Mouse (Mus musculus) lung, postnatal 0 days (tissue): ENCODE data around the gene Lrrc7. TPM values are rescaled to one million over a fixed set of nuclear protein-coding genes. Genes with fewer than 3 reads are reported as not detected.

Experiments
- ATAC-seq: fragments of 200-750 bp; cut with Nextera tagmentation; 2 replicates; pipeline ENCODE4 v1.8.0; 2017; ENCODE audit warnings: moderate library complexity
- DNase-seq: peaks from one replicate; pipeline ENCODE4 v3.0.0-alpha.2; 2016; ENCODE audit warnings: low spot score
- H3K27ac ChIP-seq: fragments of 300-500 bp; sonication (generic); 2 replicates; pipeline ENCODE4 v1.5.1; 2014; ENCODE audit warnings: antibody characterized with exemption, mild to moderate bottlenecking, low read length, mixed read lengths
- H3K27me3 ChIP-seq: fragments of 300-500 bp; sonication (generic); replicated peaks from 2 replicates; pipeline ENCODE4 v1.6.1; 2014; ENCODE audit warnings: low read length, mixed read lengths; ENCODE audit not compliant: insufficient read depth
- H3K36me3 ChIP-seq: fragments of 300-500 bp; sonication (generic); 2 replicates; pipeline ENCODE4 v1.6.1; 2014; ENCODE audit warnings: low read length, mixed read lengths; ENCODE audit not compliant: insufficient read depth
- H3K4me1 ChIP-seq: fragments of 300-500 bp; sonication (generic); 2 replicates; pipeline ENCODE4 v1.6.1; 2014; ENCODE audit warnings: antibody characterized with exemption, low read depth, low read length, mixed read lengths; ENCODE audit not compliant: insufficient read depth
- H3K4me2 ChIP-seq: fragments of 300-500 bp; sonication (generic); replicated peaks from 2 replicates; pipeline ENCODE4 v1.6.1; 2014; ENCODE audit warnings: low read depth, mild to moderate bottlenecking, low read length, moderate library complexity, mixed read lengths
- H3K4me3 ChIP-seq: fragments of 300-500 bp; sonication (generic); 2 replicates; pipeline ENCODE4 v1.5.1; 2014; ENCODE audit warnings: low read depth, low read length
- H3K9ac ChIP-seq: fragments of 300-500 bp; sonication (generic); replicated peaks from 2 replicates; pipeline ENCODE4 v1.6.1; 2014; ENCODE audit warnings: low read depth, mild to moderate bottlenecking
- H3K9me3 ChIP-seq: fragments of 300-500 bp; sonication (generic); 2 replicates; pipeline ENCODE4 v1.6.1; 2016; ENCODE audit warnings: low read length, mixed read lengths
- CTCF ChIP-seq: IDR thresholded peaks from 2 replicates; pipeline ENCODE4 v1.5.1; 2016; ENCODE audit warnings: antibody characterized with exemption, mild to moderate bottlenecking
- EP300 ChIP-seq: IDR thresholded peaks from 2 replicates; pipeline ENCODE4 v1.6.1; 2016; ENCODE audit warnings: antibody characterized with exemption, mild to moderate bottlenecking, control low read depth
- WGBS: fragments of 180-500 bp; shearing (Covaris S2); extraction: QIAGEN DNeasy Blood & Tissue Kit; methylation state at CpG from one replicate; pipeline ENCODE4 v1.1.7; 2014; 5-methylcytosine and 5-hydroxymethylcytosine counted together
- polyA plus RNA-seq: library from polyadenylated mRNA; unstranded; fragments of >200 nt; fragmentation: Nextera tagmentation; extraction: Ambion mirVana; gene quantifications from 2 replicates; pipeline ENCODE4 v1.2.1, GENCODE M21; 2015

Gene Lrrc7
- not detected in 2 replicates for polyA plus RNA-seq

DNA sequence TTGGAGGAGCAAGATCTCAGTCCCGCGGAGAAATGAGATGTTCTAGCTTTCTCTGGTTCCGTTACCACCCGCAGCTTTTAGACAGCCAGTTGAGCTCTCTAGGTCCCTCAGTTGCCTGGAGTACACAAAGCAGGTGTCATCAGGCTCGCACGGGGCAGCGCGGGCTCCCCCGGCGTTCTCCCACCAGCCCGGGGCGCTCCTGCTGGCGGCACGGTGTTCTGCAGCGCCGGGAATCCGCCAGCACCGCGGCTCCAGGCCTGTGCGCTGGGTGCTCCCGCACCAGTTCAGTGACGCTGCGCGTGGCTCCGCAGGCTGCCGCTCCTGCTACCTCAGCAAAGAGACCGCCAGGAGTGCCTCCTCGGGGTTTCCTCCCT lies at the start of gene Lrrc7:
TSS of gene Lrrc7 (minus strand) at position 235 of the 374 bp plus-strand sequence.
- H3K27ac ChIP-seq, result no peak within 1 kb of the TSS
- TF ChIP-seq EP300 (no peak), CTCF (peak; percentile 55)
- H3K4me2 ChIP-seq, result peak within 1 kb of the TSS; percentile 78
- H3K4me3 ChIP-seq, result peak within 1 kb of the TSS; percentile 45
- peaks cover 20% of the 10 kb centered on the region; the same call in 1 of the 2 replicates for H3K27me3 ChIP-seq
- no peak within 1 kb of the TSS for H3K9ac ChIP-seq
- H3K36me3 ChIP-seq, result no peaks in the 10 kb centered on the region
- peak; percentile 73 for ATAC-seq
- DNase-seq, result peak; percentile 22
- WGBS, result 2% methylated on average over 28 of the region's 28 CpGs
- no peaks in the 10 kb centered on the region for H3K9me3 ChIP-seq
- H3K4me1 ChIP-seq, result no peaks in the 10 kb centered on the region

GRCm38 (mm10) chr3:158607065-158607464 lies 45.0 kb upstream of the Lrrc7 start:
- Histone ChIP-seq H3K9ac (no peak overlapping the region), H3K4me1 (no peaks in the 10 kb centered on the region), H3K4me3 (no peak overlapping the region), H3K4me2 (no peak overlapping the region), H3K9me3 (no peaks in the 10 kb centered on the region), H3K36me3 (no peaks in the 10 kb centered on the region), H3K27me3 (no peaks in the 10 kb centered on the region), H3K27ac (no peak overlapping the region)
- TF ChIP-seq EP300 (no peak), CTCF (no peak)
- DNase-seq (no peak), ATAC-seq (no peak)
- WGBS, result 27% methylated on average over 1 of the region's 1 CpGs

GRCm38 (mm10) chr3:158605274-158605673 lies 43.3 kb upstream of the Lrrc7 start:
- TF ChIP-seq CTCF (no peak), EP300 (no peak)
- ATAC-seq, result no peak
- Histone ChIP-seq H3K4me3 (no peak overlapping the region), H3K4me2 (no peak overlapping the region), H3K9ac (no peak overlapping the region), H3K9me3 (no peaks in the 10 kb centered on the region), H3K4me1 (no peaks in the 10 kb centered on the region), H3K36me3 (no peaks in the 10 kb centered on the region), H3K27me3 (no peaks in the 10 kb centered on the region), H3K27ac (no peak overlapping the region)
- DNase-seq, result no peak

GRCm38 (mm10) chr3:158561256-158561986 lies 600 bp downstream of the Lrrc7 start:
- peak overlapping the region; percentile 78 for H3K4me2 ChIP-seq
- H3K4me1 ChIP-seq, result no peaks in the 10 kb centered on the region
- no peak for TF ChIP-seq CTCF
- TF ChIP-seq EP300, result no peak
- peaks cover 20% of the 10 kb centered on the region; the same call in 1 of the 2 replicates for H3K27me3 ChIP-seq
- H3K27ac ChIP-seq, result no peak overlapping the region
- DNase-seq, result peak; percentile 15
- peak overlapping the region; percentile 45 for H3K4me3 ChIP-seq
- WGBS, result under 1% methylated on average over 46 of the region's 55 CpGs
- H3K9me3 ChIP-seq, result no peaks in the 10 kb centered on the region
- ATAC-seq, result peak; percentile 32; the same call in 1 of the 2 replicates
- no peaks in the 10 kb centered on the region for H3K36me3 ChIP-seq
- H3K9ac ChIP-seq, result no peak overlapping the region

DNA sequence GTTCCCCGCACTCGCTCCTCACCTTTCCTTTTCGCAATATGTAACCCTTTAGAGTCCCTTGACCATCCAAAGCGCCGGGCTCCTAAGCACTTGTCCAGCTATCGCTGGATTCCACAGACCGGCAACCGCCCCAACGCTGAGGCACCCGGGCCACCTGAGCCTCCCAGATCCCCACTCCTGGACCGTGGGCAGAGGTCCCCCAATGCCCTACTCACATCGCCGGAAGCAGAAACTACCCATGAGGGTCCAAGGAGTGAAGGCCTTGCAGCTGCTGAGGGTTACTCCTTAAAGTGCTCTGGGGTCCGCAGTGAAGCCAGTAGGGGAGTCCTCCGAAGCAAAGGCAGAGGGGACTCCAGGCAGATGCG lies 1.1 kb downstream of the Lrrc7 start:
- Histone ChIP-seq H3K9ac (no peak overlapping the region), H3K4me1 (no peaks in the 10 kb centered on the region), H3K4me2 (peak overlapping the region; percentile 78), H3K4me3 (peak overlapping the region; percentile 45), H3K27ac (no peak overlapping the region), H3K36me3 (no peaks in the 10 kb centered on the region), H3K27me3 (peaks cover 20% of the 10 kb centered on the region; the same call in 1 of the 2 replicates), H3K9me3 (no peaks in the 10 kb centered on the region)
- TF ChIP-seq EP300 (no peak), CTCF (no peak)
- 2% methylated on average over 16 of the region's 16 CpGs for WGBS
- ATAC-seq (no peak), DNase-seq (no peak)

GRCm38 (mm10) chr3:158559691-158560650 lies 2.0 kb downstream of the Lrrc7 start:
- H3K4me1 ChIP-seq, result no peaks in the 10 kb centered on the region
- no peak overlapping the region for H3K27ac ChIP-seq
- TF ChIP-seq EP300 (no peak), CTCF (no peak)
- H3K9ac ChIP-seq, result no peak overlapping the region
- no peaks in the 10 kb centered on the region for H3K36me3 ChIP-seq
- DNase-seq (no peak), ATAC-seq (no peak)
- WGBS, result 4% methylated on average over 18 of the region's 18 CpGs
- H3K27me3 ChIP-seq, result peaks cover 20% of the 10 kb centered on the region; the same call in 1 of the 2 replicates
- no peaks in the 10 kb centered on the region for H3K9me3 ChIP-seq
- H3K4me3 ChIP-seq, result no peak overlapping the region
- peak overlapping the region; percentile 30; the same call in 1 of the 2 replicates for H3K4me2 ChIP-seq
